Mouse (Mus musculus) lung, postnatal 0 days (tissue): ENCODE measurements around the gene Vmn1r37.
"Not testable (repeated sequence)": the region's sequence is repeated elsewhere in the genome, so short reads cannot be mapped to it uniquely, and the experiment has no call there.

Source experiments
- CTCF ChIP-seq: IDR thresholded peaks from 2 replicates; pipeline ENCODE4 v1.5.1; 2016; ENCODE audit warnings: antibody characterized with exemption, mild to moderate bottlenecking
- EP300 ChIP-seq: IDR thresholded peaks from 2 replicates; pipeline ENCODE4 v1.6.1; 2016; ENCODE audit warnings: antibody characterized with exemption, mild to moderate bottlenecking, control low read depth

DNA sequence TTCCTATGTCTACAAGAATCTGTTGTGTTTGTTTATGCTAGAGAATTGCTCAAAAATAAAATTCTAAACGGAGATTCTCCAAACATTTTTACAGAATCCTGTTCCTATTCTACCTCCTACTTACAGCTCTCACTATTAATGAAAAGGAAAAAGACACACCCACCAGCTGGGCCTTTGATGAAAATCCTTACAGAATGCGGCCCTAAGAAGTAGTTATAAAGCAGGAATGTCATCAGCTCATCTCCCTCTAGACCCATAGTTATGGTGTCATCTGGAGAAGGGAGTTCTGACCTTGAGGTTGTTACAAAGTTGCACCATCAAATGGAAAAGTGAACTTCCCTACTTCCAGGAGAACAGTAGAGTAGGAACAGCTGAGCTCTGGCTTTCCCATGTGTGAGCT lies 10.1 kb upstream of the Vmn1r37 start, which contains the start of gene Vmn1r36:
- TF ChIP-seq CTCF, EP300: not testable (repeated sequence)
